Mouse (Mus musculus): Measurements from ENCODE around the gene Helq. TPM values are rescaled to one million over a fixed set of nuclear protein-coding genes. Genes with fewer than 3 reads are reported as not detected.

Gene Helq
- total and polyA plus RNA-seq, 3 experiments = 12.1 to 24.3 (median 13.1) TPM

GRCm38 (mm10) chr5:100846599-100846920 is 48.2 kb upstream of the Helq start:
- TF ChIP-seq ZMIZ1 (IDR thresholded peaks at IDR 0.05; ENCODE audit: low read depth, low read length) = no peak
- TF ChIP-seq PAX5 (IDR thresholded peaks at IDR 0.05; ENCODE audit: low read length) = no peak
- TF ChIP-seq GABPA (IDR thresholded peaks at IDR 0.05; ENCODE audit: insufficient replicate concordance, low read depth, low read length) = no peak
- TF ChIP-seq MXI1 (IDR thresholded peaks at IDR 0.05; ENCODE audit: low read depth, low read length) = no peak
- no peak for TF ChIP-seq IRF4 (IDR thresholded peaks at IDR 0.05; ENCODE audit: low read depth, low read length)
- no peak for TF ChIP-seq RAD21 (IDR thresholded peaks at IDR 0.05; ENCODE audit: low read depth, low read length)
- TF ChIP-seq CHD2 (IDR thresholded peaks at IDR 0.05; ENCODE audit: low read length) = no peak
- no peak for TF ChIP-seq ZNF384 (IDR thresholded peaks at IDR 0.05; ENCODE audit: low read depth, low read length)
- TF ChIP-seq CTCF (conservative IDR thresholded peaks at IDR 0.05 in 1 of 2, IDR thresholded peaks at IDR 0.05 in 1 of 2; ENCODE audit: low read depth in 2 of 2, low read length in 2 of 2) = no peak
- TF ChIP-seq CHD1 (IDR thresholded peaks at IDR 0.05; ENCODE audit: low read depth, low read length) = no peak
- TF ChIP-seq ETS1 (conservative IDR thresholded peaks at IDR 0.05; ENCODE audit: low read depth, low read length) = no peak
- no peaks in the 10 kb centered on the region for H3K36me3 ChIP-seq (replicated peaks in 1 of 2; ENCODE audit: control insufficient read depth in 1 of 2, insufficient read depth in 1 of 2, low read length in 1 of 2)
- no peak overlapping the region for H3K27ac ChIP-seq (ENCODE audit: insufficient read depth, low read depth)
- peak overlapping the region; percentile 60 for H3K9ac ChIP-seq (ENCODE audit: insufficient read depth, low read depth)
- H3K9me3 ChIP-seq (replicated peaks; ENCODE audit: low read length) = peaks cover 10% of the 10 kb centered on the region
- H3K27me3 ChIP-seq (replicated peaks) = peaks cover 21% of the 10 kb centered on the region
- H3K4me3 ChIP-seq (replicated peaks in 1 of 3; ENCODE audit: low read depth in 2 of 3, low read length in 2 of 3, poor library complexity in 1 of 3) = peak overlapping the region; percentile 55 to 72 (median 69)
- dilution Hi-C loops (cut with MboI; ENCODE audit: extremely low pct_ligation_motif_present, extremely low pct_unique_long_range_greater_than_20kb, low sequenced_read_pairs) (no loop called here), in situ Hi-C loops (cut with MboI; ENCODE audit: low pct_ligation_motif_present, low pct_unique_long_range_greater_than_20kb, low sequenced_read_pairs) (loop anchor here (5.0 kb wide), 1 partner anchor 66 kb away; no protein-coding TSS in a partner anchor)
- DNase-seq (ENCODE audit: extremely low read depth) = no peak
- peak overlapping the region; percentile 66 for H3K4me2 ChIP-seq (ENCODE audit: insufficient read depth, low read depth, poor library complexity, severe bottlenecking)
- H3K79me2 ChIP-seq (replicated peaks; ENCODE audit: control insufficient read depth, extremely low read depth, insufficient read depth, poor library complexity, severe bottlenecking) = no peaks in the 10 kb centered on the region
- H3K4me1 ChIP-seq (ENCODE audit: control insufficient read depth in 1 of 2, insufficient read depth in 2 of 2) = peaks cover 0 to 11% of the 10 kb centered on the region in 2 experiments; a peak in 3 of 4 replicates

GRCm38 (mm10) chr5:100845848-100846598 is 47.6 kb upstream of the Helq start:
- Histone ChIP-seq H3K4me1 (ENCODE audit: control insufficient read depth in 1 of 2, insufficient read depth in 2 of 2) (peaks cover 0 to 11% of the 10 kb centered on the region in 2 experiments; a peak in 3 of 4 replicates), H3K27me3 (replicated peaks) (peaks cover 21% of the 10 kb centered on the region), H3K9ac (ENCODE audit: insufficient read depth, low read depth) (peak overlapping the region; percentile 60), H3K79me2 (replicated peaks; ENCODE audit: control insufficient read depth, extremely low read depth, insufficient read depth, poor library complexity, severe bottlenecking) (no peaks in the 10 kb centered on the region), H3K36me3 (replicated peaks in 1 of 2; ENCODE audit: control insufficient read depth in 1 of 2, insufficient read depth in 1 of 2, low read length in 1 of 2) (no peaks in the 10 kb centered on the region), H3K9me3 (replicated peaks; ENCODE audit: low read length) (peaks cover 11% of the 10 kb centered on the region), H3K27ac (ENCODE audit: insufficient read depth, low read depth) (no peak overlapping the region), H3K4me3 (replicated peaks in 1 of 3; ENCODE audit: low read depth in 2 of 3, low read length in 2 of 3, poor library complexity in 1 of 3) (peak overlapping the region; percentile 55 to 72 (median 69)), H3K4me2 (ENCODE audit: insufficient read depth, low read depth, poor library complexity, severe bottlenecking) (peak overlapping the region; percentile 66)
- in situ Hi-C loops (cut with MboI; ENCODE audit: low pct_ligation_motif_present, low pct_unique_long_range_greater_than_20kb, low sequenced_read_pairs) = loop anchor here (5.0 kb wide), 1 partner anchor 66 kb away; no protein-coding TSS in a partner anchor
- dilution Hi-C loops (cut with MboI; ENCODE audit: extremely low pct_ligation_motif_present, extremely low pct_unique_long_range_greater_than_20kb, low sequenced_read_pairs) = no loop called here
- TF ChIP-seq USF1 (IDR thresholded peaks at IDR 0.05; ENCODE audit: low read depth, low read length) (no peak), SIN3A (IDR thresholded peaks at IDR 0.05; ENCODE audit: low read length) (peak; percentile 16; the same call in 1 of the 2 replicates), UBTF (IDR thresholded peaks at IDR 0.05; ENCODE audit: low read depth, low read length) (0 out of 2 replicates have a peak, but pooled peaks have one; percentile 65), TCF12 (IDR thresholded peaks at IDR 0.05; ENCODE audit: low read depth, low read length) (peak; percentile 11; the same call in 1 of the 2 replicates), CHD2 (IDR thresholded peaks at IDR 0.05; ENCODE audit: low read length) (0 out of 2 replicates have a peak, but pooled peaks have one; percentile 48)
- peak; percentile 52 for DNase-seq (ENCODE audit: extremely low read depth)

All from CH12.LX (cell line).